Mouse (Mus musculus) activated CD4-positive, CD25-positive, alpha-beta regulatory T cell, adult 4 months (primary cell): Measurements from ENCODE around the gene Nrsn1. TPM values are rescaled to one million over a fixed set of nuclear protein-coding genes. Genes with fewer than 3 reads are reported as not detected.
"Not testable (repeated sequence)": the region's sequence is repeated elsewhere in the genome, so short reads cannot be mapped to it uniquely, and the experiment has no call there.

Source experiments
- ATAC-seq: one replicate; pipeline ENCODE4 v1.8.0; 2017
- polyA plus RNA-seq, 2 experiments: library from polyadenylated mRNA; unstranded; fragments of 100-300 nt; shearing (Covaris generic); gene quantifications; one replicate each; pipeline ENCODE4 v1.2.1; 2017

The Nrsn1 gene
- not detected for polyA plus RNA-seq

GRCm38 (mm10) chr13:25270402-25270801 is at the start of gene Nrsn1:
TSS of gene Nrsn1 (minus strand) at chr13:25270502.
- not testable (repeated sequence) for ATAC-seq

- ATAC-seq: no peak
Observed at GRCm38 (mm10) chr13:25312059-25312458, 41.8 kb upstream of the Nrsn1 start.

- no peak for ATAC-seq
Observed at GRCm38 (mm10) chr13:25310068-25310467, 39.8 kb upstream of the Nrsn1 start.

GRCm38 (mm10) chr13:25288736-25289135 is 18.4 kb upstream of the Nrsn1 start:
- ATAC-seq: no peak

GRCm38 (mm10) chr13:25274934-25275565 is 4.7 kb upstream of the Nrsn1 start:
- ATAC-seq: no peak

- ATAC-seq: no peak
Observed at GRCm38 (mm10) chr13:25272189-25272588, 1.9 kb upstream of the Nrsn1 start.

GRCm38 (mm10) chr13:25269569-25270268 is 583 bp downstream of the Nrsn1 start:
- ATAC-seq: no peak

GRCm38 (mm10) chr13:25269039-25269438 is 1.3 kb downstream of the Nrsn1 start:
- ATAC-seq: no peak

- no peak for ATAC-seq
Observed at GRCm38 (mm10) chr13:25262748-25263147, 7.6 kb downstream of the Nrsn1 start.

- no peak for ATAC-seq
Observed at GRCm38 (mm10) chr13:25257608-25258007, 12.7 kb downstream of the Nrsn1 start.

- no peak for ATAC-seq
Observed at GRCm38 (mm10) chr13:25254478-25255263, 15.6 kb downstream of the Nrsn1 start.

- no peak for ATAC-seq
Observed at GRCm38 (mm10) chr13:25251893-25252292, 18.4 kb downstream of the Nrsn1 start.

GRCm38 (mm10) chr13:25220186-25220787 is 50.0 kb downstream of the Nrsn1 start:
- no peak for ATAC-seq

GRCm38 (mm10) chr13:25218394-25218793 is 51.9 kb downstream of the Nrsn1 start:
- ATAC-seq: no peak

GRCm38 (mm10) chr13:25206950-25207349 is 63.4 kb downstream of the Nrsn1 start:
- no peak for ATAC-seq

Other genes with a start within 250 kb of the Nrsn1 start
- gene Dcdc2a, start 214.5 kb downstream of the Nrsn1 start, polyA plus RNA-seq: not detected